Mouse (Mus musculus): ENCODE data around the gene Osm.

GRCm38 (mm10) chr11:4261188-4261494 is 24.9 kb downstream of the Osm start:
- TF ChIP-seq CTCF (IDR thresholded peaks at IDR 0.05; ENCODE audit: low read depth): peak; percentile 73
- TF ChIP-seq EP300 (IDR thresholded peaks at IDR 0.05; ENCODE audit: low read depth): no peak
